Mouse (Mus musculus): ENCODE data around the gene Efna2. TPM values are rescaled to one million over a fixed set of nuclear protein-coding genes. Genes with fewer than 3 reads are reported as not detected.
A peak's percentile ranks its signal among the peaks of the same experiment; 100 is the strongest.

Efna2 gene
- polyA plus RNA-seq, 1 experiment from 2014 or later = 42.3 TPM

DNA sequence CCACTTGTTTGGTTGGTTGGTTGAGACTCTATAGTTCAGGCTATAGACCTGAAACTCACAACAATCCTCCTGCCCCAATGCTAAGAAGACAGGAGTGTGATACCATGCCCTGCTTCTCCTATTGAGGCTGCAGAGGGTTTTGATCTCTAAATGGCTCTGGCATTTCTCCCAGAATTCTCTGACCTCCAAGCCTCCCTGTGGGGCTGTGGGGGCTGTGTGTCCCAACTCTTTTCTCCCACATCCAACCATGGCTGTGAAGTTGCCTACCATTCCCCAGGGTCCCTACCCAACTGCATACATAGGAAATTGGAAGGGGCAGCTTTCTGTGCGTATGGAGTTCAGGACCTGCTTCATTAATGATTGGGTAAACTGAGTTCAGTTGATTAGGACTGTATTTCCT is 16.9 kb downstream of the Efna2 start:
- no peaks in the 10 kb centered on the region for H3K9me3 ChIP-seq (replicated peaks; ENCODE audit: control insufficient read depth, low read length)
- no peaks in the 10 kb centered on the region; the same call in 1 of the 2 replicates for H3K4me1 ChIP-seq (ENCODE audit: control insufficient read depth, insufficient read depth, low read length)
- H3K27me3 ChIP-seq (ENCODE audit: control insufficient read depth, insufficient read depth, low read length) = peaks cover 5% of the 10 kb centered on the region
- DNase-seq (ENCODE audit: low spot score) (no peak), ATAC-seq (replicated peaks; ENCODE audit: insufficient number of reproducible peaks, low FRiP score, low TSS enrichment, low read depth) (no peak)
- H3K36me3 ChIP-seq (replicated peaks; ENCODE audit: control insufficient read depth, insufficient read depth, low read depth, low read length) = no peaks in the 10 kb centered on the region
- H3K4me2 ChIP-seq (ENCODE audit: low read depth, low read length) = no peak overlapping the region
- H3K4me3 ChIP-seq (ENCODE audit: low read depth, low read length) = no peak overlapping the region
- no peak overlapping the region for H3K27ac ChIP-seq (replicated peaks; ENCODE audit: low read depth, low read length)
- 87% methylated on average over 1 of the region's 1 CpGs for WGBS
- no peak overlapping the region for H3K9ac ChIP-seq (replicated peaks; ENCODE audit: low read length)

DNA sequence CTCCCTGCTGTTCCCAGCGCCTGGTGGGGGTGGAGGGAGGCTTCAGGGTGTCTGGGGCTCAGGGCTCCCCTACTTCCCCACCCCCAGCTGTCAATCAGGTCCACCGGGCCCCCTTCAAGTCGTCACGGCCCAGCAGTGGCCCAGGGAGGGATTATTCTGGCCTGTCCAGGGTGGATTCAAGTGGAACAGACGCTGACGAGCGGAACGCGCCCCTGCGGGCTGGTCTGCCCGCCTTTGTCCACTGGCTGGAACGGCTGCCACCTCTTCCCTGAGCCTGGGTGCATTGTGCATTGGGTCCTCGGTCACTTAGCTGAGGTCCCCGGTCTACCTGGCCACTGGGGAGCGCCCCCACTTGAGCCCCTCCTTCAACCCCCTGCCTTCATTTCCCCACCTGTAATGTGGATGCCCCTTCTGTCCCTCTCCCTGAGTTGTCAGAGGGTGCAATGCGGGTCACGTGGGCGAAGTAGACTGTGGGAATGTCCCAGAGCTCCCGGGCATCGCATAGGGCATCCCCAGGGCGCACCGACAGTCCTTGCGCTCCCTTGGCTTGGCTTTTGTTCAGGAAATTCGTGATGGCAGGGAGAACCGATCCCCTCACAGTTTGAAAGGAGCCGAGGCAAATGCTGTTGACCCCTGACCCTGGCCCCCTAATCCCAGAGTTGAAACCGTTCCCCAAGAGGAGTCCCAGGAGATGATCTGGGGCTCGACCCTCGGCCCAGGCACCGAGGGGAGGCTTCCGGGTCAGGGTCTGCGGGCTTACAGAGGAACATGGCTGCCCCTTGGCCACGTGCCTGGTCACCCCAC is 17.7 kb downstream of the Efna2 start:
- no peak overlapping the region for H3K9ac ChIP-seq (replicated peaks; ENCODE audit: low read length)
- DNase-seq (ENCODE audit: low spot score) = no peak

DNA sequence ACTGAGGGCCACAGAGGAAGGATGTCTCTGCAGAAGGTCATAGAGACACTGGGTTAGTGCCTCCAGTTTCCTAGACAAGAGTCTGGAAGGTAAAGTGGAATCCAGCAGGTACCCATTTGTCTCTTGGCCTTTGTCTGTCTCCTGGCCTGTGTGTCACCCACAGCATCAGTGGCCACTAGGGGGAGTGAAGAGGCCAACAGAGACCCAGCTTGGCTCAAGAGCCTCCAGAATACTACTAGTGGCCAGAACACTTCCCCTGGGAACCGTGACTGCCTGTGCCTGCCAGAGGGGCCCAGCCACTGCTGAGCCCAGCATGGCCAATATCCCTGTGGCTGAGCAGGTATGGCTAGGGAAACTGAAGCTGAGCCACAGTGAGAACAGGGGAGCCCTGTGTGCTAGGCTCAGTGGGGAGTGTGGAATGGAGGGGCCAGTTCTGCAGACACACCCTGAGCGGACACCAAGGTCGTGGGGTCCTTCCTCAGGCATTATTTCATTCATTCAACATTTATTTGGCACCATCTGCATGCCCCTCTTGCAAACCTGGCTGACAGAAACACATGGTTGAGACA is 20.2 kb downstream of the Efna2 start:
- H3K4me3 ChIP-seq (ENCODE audit: low read depth, low read length) = no peak overlapping the region
- no peak overlapping the region for H3K27ac ChIP-seq (replicated peaks; ENCODE audit: low read depth, low read length)
- no peaks in the 10 kb centered on the region for H3K36me3 ChIP-seq (replicated peaks; ENCODE audit: control insufficient read depth, insufficient read depth, low read depth, low read length)
- peak; percentile 63; the same call in 1 of the 2 replicates for ATAC-seq (replicated peaks; ENCODE audit: insufficient number of reproducible peaks, low FRiP score, low TSS enrichment, low read depth)
- no peak overlapping the region for H3K4me2 ChIP-seq (ENCODE audit: low read depth, low read length)
- peak overlapping the region; percentile 28; the same call in 1 of the 2 replicates for H3K9ac ChIP-seq (replicated peaks; ENCODE audit: low read length)
- 52% methylated on average over 3 of the region's 3 CpGs for WGBS
- no peaks in the 10 kb centered on the region; the same call in 1 of the 2 replicates for H3K4me1 ChIP-seq (ENCODE audit: control insufficient read depth, insufficient read depth, low read length)
- no peaks in the 10 kb centered on the region for H3K27me3 ChIP-seq (ENCODE audit: control insufficient read depth, insufficient read depth, low read length)
- DNase-seq (ENCODE audit: low spot score) = peak; percentile 91
- no peaks in the 10 kb centered on the region for H3K9me3 ChIP-seq (replicated peaks; ENCODE audit: control insufficient read depth, low read length)

More for the DNA sequence above, 17.7 kb downstream of the Efna2 start:
- H3K27me3 ChIP-seq (ENCODE audit: control insufficient read depth, insufficient read depth, low read length) = peaks cover 2% of the 10 kb centered on the region; the same call in 1 of the 2 replicates
- WGBS = 49% methylated on average over 33 of the region's 33 CpGs
- no peaks in the 10 kb centered on the region for H3K36me3 ChIP-seq (replicated peaks; ENCODE audit: control insufficient read depth, insufficient read depth, low read depth, low read length)
- H3K27ac ChIP-seq (replicated peaks; ENCODE audit: low read depth, low read length) = no peak overlapping the region
- no peaks in the 10 kb centered on the region; the same call in 1 of the 2 replicates for H3K4me1 ChIP-seq (ENCODE audit: control insufficient read depth, insufficient read depth, low read length)
- no peak overlapping the region for H3K4me3 ChIP-seq (ENCODE audit: low read depth, low read length)
- no peaks in the 10 kb centered on the region for H3K9me3 ChIP-seq (replicated peaks; ENCODE audit: control insufficient read depth, low read length)
- no peak for ATAC-seq (replicated peaks; ENCODE audit: insufficient number of reproducible peaks, low FRiP score, low TSS enrichment, low read depth)
- no peak overlapping the region for H3K4me2 ChIP-seq (ENCODE audit: low read depth, low read length)

DNA sequence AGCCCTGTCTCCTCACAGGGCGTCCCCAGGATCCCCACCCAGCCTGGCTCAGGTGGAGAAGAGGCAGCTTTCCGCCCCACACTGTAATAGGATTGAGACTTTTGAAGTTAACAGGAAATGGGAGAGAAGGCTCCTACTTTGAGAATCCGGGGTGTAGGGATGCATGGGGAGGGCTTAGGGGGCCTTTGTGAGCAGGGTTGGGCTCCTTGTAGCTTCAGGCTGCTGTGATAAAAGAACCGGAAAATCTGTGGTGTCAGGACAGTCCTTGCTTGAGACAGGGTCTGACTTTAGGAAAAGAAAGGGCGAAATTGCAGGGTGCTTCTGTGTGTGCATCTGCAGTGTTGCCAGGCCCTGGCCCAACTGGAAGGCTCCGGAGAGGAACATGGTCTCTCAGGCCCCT is 21.2 kb downstream of the Efna2 start:
- Histone ChIP-seq H3K36me3 (replicated peaks; ENCODE audit: control insufficient read depth, insufficient read depth, low read depth, low read length) (no peaks in the 10 kb centered on the region), H3K9me3 (replicated peaks; ENCODE audit: control insufficient read depth, low read length) (no peaks in the 10 kb centered on the region), H3K4me2 (ENCODE audit: low read depth, low read length) (no peak overlapping the region), H3K9ac (replicated peaks; ENCODE audit: low read length) (no peak overlapping the region), H3K4me3 (ENCODE audit: low read depth, low read length) (no peak overlapping the region), H3K4me1 (ENCODE audit: control insufficient read depth, insufficient read depth, low read length) (no peaks in the 10 kb centered on the region; the same call in 1 of the 2 replicates), H3K27ac (replicated peaks; ENCODE audit: low read depth, low read length) (no peak overlapping the region), H3K27me3 (ENCODE audit: control insufficient read depth, insufficient read depth, low read length) (no peaks in the 10 kb centered on the region)
- no peak for ATAC-seq (replicated peaks; ENCODE audit: insufficient number of reproducible peaks, low FRiP score, low TSS enrichment, low read depth)
- DNase-seq (ENCODE audit: low spot score) = no peak
- WGBS = 60% methylated on average over 6 of the region's 6 CpGs

DNA sequence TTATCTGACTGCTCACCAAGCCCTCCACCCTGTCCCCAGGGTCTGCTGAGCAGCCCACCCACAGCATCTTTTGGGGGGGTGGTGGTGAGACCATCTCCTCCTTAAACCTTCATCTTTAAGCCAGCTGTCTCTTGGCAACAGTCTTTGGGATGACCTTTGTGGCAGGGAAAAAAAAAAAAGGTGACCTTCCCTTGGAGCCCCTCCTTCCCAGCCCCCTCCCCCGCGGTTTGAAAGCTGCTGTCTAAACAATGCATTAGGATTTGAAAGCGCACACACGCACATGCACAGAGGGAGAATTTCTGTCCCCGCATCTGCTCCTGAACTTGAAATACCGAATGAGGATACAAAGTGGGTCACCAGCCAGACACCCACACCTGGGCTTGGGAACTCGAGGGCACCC is 24.8 kb downstream of the Efna2 start:
- no peak overlapping the region for H3K4me2 ChIP-seq (ENCODE audit: low read depth, low read length)
- peak overlapping the region; percentile 32; the same call in 1 of the 2 replicates for H3K9ac ChIP-seq (replicated peaks; ENCODE audit: low read length)
- 27% methylated on average over 7 of the region's 7 CpGs for WGBS
- H3K36me3 ChIP-seq (replicated peaks; ENCODE audit: control insufficient read depth, insufficient read depth, low read depth, low read length) = no peaks in the 10 kb centered on the region
- ATAC-seq (replicated peaks; ENCODE audit: insufficient number of reproducible peaks, low FRiP score, low TSS enrichment, low read depth) (no peak), DNase-seq (ENCODE audit: low spot score) (no peak)
- H3K4me3 ChIP-seq (ENCODE audit: low read depth, low read length) = no peak overlapping the region
- no peaks in the 10 kb centered on the region; the same call in 1 of the 2 replicates for H3K27me3 ChIP-seq (ENCODE audit: control insufficient read depth, insufficient read depth, low read length)
- no peaks in the 10 kb centered on the region for H3K9me3 ChIP-seq (replicated peaks; ENCODE audit: control insufficient read depth, low read length)
- H3K4me1 ChIP-seq (ENCODE audit: control insufficient read depth, insufficient read depth, low read length) = no peaks in the 10 kb centered on the region; the same call in 1 of the 2 replicates
- no peak overlapping the region for H3K27ac ChIP-seq (replicated peaks; ENCODE audit: low read depth, low read length)

DNA sequence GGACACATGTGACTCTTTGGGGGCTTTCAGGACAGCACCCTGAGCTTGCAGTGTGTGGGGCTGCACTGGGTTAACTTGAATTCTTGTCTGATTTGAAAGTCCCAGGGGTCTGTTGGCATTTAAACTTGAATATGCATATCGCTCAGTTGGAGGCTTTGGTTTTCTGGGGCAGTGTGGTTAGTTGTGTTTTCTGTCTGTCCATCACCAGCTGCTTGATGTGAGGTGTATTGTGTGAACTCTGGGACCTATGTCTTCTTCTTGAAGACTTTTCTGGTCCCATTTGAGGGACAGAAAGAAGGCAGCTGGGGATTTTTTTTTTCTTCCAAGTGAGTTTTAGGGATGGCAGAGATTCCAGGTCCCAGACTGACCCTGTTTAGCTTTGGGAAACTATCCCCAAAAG is 27.9 kb downstream of the Efna2 start:
- Histone ChIP-seq H3K27me3 (ENCODE audit: control insufficient read depth, insufficient read depth, low read length) (no peaks in the 10 kb centered on the region; the same call in 1 of the 2 replicates), H3K4me1 (ENCODE audit: control insufficient read depth, insufficient read depth, low read length) (no peaks in the 10 kb centered on the region), H3K27ac (replicated peaks; ENCODE audit: low read depth, low read length) (no peak overlapping the region), H3K9me3 (replicated peaks; ENCODE audit: control insufficient read depth, low read length) (no peaks in the 10 kb centered on the region), H3K4me2 (ENCODE audit: low read depth, low read length) (no peak overlapping the region), H3K36me3 (replicated peaks; ENCODE audit: control insufficient read depth, insufficient read depth, low read depth, low read length) (no peaks in the 10 kb centered on the region), H3K9ac (replicated peaks; ENCODE audit: low read length) (no peak overlapping the region), H3K4me3 (ENCODE audit: low read depth, low read length) (no peak overlapping the region)
- 56% methylated on average over 1 of the region's 1 CpGs for WGBS
- ATAC-seq (replicated peaks; ENCODE audit: insufficient number of reproducible peaks, low FRiP score, low TSS enrichment, low read depth) (no peak), DNase-seq (ENCODE audit: low spot score) (no peak)

DNA sequence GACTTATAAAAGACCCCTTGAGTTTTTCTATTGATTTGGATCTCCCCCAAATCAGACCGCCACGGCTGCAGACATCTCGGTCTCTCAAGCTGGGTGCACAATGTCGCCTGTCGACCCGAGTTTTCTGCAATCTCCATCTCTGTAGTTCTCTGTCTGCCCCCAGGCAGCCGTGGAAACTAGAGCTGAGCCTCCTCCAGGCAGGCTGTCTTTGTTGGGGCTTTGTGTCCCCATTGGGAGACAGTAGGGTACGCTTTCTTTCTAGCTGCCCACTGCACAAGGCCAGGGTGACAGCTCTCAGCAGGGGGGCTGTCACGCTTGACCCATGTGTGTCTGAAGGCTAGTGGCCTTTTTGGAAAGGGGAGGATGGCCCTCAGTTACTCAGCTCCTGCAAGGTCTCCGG is 28.4 kb downstream of the Efna2 start:
- WGBS = 45% methylated on average over 10 of the region's 10 CpGs
- Histone ChIP-seq H3K27me3 (ENCODE audit: control insufficient read depth, insufficient read depth, low read length) (no peaks in the 10 kb centered on the region; the same call in 1 of the 2 replicates), H3K27ac (replicated peaks; ENCODE audit: low read depth, low read length) (no peak overlapping the region), H3K9me3 (replicated peaks; ENCODE audit: control insufficient read depth, low read length) (no peaks in the 10 kb centered on the region), H3K4me2 (ENCODE audit: low read depth, low read length) (no peak overlapping the region), H3K9ac (replicated peaks; ENCODE audit: low read length) (no peak overlapping the region), H3K36me3 (replicated peaks; ENCODE audit: control insufficient read depth, insufficient read depth, low read depth, low read length) (no peaks in the 10 kb centered on the region), H3K4me3 (ENCODE audit: low read depth, low read length) (no peak overlapping the region), H3K4me1 (ENCODE audit: control insufficient read depth, insufficient read depth, low read length) (no peaks in the 10 kb centered on the region)
- ATAC-seq (replicated peaks; ENCODE audit: insufficient number of reproducible peaks, low FRiP score, low TSS enrichment, low read depth) (no peak), DNase-seq (ENCODE audit: low spot score) (no peak)

DNA sequence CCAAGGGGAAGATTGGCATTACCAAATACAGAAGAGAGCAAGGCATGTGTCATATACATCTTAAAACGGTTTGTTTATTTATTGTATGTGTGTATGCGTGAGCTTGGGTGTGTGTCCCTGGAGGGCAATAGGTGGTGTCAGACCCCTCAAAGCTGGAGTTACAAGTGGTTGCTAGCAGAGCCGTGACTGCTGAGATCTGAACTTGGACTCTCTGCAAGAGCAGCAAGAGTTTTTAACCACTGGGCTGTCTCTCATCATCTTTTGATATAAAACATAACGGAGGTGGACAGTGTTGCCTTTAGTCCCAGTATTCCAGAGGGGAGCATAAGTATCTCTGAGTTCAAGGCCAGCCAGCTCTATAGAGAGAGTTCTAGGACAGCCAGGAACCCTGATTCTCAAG is 29.0 kb downstream of the Efna2 start:
- ATAC-seq (replicated peaks; ENCODE audit: insufficient number of reproducible peaks, low FRiP score, low TSS enrichment, low read depth) (no peak), DNase-seq (ENCODE audit: low spot score) (no peak)
- WGBS = 78% methylated on average over 4 of the region's 4 CpGs
- Histone ChIP-seq H3K4me1 (ENCODE audit: control insufficient read depth, insufficient read depth, low read length) (no peaks in the 10 kb centered on the region), H3K4me2 (ENCODE audit: low read depth, low read length) (no peak overlapping the region), H3K9ac (replicated peaks; ENCODE audit: low read length) (no peak overlapping the region), H3K4me3 (ENCODE audit: low read depth, low read length) (no peak overlapping the region), H3K27me3 (ENCODE audit: control insufficient read depth, insufficient read depth, low read length) (no peaks in the 10 kb centered on the region; the same call in 1 of the 2 replicates), H3K9me3 (replicated peaks; ENCODE audit: control insufficient read depth, low read length) (no peaks in the 10 kb centered on the region), H3K27ac (replicated peaks; ENCODE audit: low read depth, low read length) (no peak overlapping the region), H3K36me3 (replicated peaks; ENCODE audit: control insufficient read depth, insufficient read depth, low read depth, low read length) (no peaks in the 10 kb centered on the region)

Measured in embryonic facial prominence, embryonic 11.5 days (tissue).